Mouse (Mus musculus) skeletal muscle tissue, adult 2 months (tissue): Measurements from ENCODE around the gene Enkd1.

ENCODE experiments used
- DNase-seq: peaks from one replicate; pipeline ENCODE4 v3.0.0-alpha.2; 2012; ENCODE audit warnings: low read depth, low spot score

The Enkd1 gene

DNA sequence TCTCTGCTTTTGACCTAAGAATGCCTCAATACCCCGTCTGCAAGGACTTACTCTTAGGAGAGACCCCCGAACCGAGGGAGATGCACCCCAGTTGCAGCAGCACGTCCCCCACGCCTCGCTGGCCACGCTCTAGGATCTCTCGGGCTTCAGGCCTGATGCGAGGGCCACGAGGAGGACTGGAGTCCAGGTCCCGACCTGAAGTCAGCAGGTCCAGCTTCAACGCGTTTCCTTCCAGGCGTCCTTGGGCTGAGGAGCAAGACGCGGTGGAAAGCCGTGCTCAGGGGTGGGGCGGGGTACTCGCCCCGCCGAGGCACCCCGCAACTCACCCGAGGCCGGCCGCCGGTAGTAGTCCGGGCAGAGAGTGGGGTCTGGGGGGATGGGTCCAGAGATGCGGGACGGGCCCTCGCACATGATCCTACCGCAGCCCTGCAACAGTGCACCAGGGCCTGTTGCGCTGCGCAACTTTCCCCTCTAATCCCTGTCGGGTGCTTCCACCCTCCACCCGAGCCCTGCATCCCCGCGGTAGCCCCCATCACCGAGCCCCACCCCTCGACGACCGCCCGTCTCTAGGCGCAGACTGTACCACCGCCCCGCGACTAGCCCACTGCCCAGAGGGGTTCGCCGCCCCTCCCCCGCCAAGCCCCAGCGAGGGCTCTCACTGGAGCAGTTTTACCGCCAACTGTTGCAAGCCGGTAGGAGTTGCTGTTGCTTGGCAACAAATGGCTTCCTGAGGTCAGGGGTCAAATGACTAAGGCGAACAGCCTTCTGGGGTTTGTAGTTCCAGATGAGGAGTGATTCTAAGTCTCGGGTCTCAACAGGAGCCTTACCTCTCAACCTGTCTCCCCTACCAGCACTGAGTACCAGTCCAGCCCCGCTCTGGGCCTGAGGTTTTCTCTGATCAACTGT lies at the start of gene Enkd1, which contains the start of gene 4933405L10Rik:
Gene Enkd1 (minus strand): TSS at position 713 of the 906 bp plus-strand sequence.
Gene 4933405L10Rik (plus strand): TSS at position 158 of the 906 bp plus-strand sequence.
- DNase-seq: peak; percentile 80

- DNase-seq: no peak
Observed at GRCm38 (mm10) chr8:105754688-105755087, 46.7 kb upstream of the Enkd1 start.

DNA sequence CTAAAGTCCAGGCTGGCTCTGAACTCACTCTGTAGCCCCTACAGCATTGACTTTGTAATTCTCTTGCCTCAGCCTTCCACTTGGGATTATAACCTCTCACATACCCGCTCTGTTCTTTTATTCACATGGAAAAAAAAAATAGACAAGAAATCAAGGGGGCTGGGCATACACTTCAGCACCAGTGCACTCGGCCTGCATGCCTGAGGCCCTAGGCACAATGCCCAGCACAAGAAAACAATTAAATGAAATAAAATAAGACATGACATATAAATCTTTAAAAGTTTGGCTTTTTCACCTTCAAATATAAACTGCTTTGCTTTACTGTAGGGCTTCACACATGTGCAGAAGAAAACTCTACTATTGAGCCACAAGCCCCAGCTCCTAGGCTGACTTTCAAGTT lies 45.9 kb upstream of the Enkd1 start:
- no peak for DNase-seq

DNA sequence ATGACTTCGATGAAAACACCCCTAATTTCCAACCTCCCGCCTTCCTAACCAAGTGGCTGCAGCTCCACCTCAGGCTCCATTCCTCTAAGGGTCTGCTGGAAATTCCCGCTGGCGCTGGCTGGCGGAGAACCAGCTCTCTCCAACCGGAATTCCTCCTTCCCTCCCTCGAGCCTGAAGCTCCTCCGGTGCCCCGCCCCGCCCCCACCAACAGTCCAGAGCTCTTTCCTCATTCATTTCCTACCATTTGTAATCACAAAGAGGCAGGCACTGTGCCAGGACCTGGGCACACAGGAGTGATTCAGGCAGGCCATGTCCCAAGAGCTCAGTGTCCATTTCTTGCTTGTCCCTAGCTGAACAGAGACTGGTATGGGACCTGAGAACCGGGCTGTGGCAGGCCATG lies 42.6 kb upstream of the Enkd1 start:
- DNase-seq: peak; percentile 34

DNA sequence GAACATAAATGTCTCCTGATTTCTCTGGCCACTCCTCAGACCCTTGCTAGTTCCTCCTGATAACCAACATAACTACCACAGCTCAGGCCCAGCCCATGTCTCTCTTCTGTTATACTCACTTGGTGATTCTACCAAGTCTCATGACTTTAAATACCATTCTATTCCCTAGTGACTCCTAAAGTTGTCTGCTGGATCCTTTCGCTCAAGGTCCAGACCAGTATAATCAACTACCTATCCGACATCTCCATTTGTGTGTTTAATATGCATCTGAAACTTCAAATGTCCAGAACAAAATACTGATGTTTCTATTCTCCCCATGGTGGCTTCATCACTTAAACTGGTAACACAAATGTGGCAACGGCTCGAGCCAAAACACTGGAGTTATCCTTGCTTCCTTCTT lies 35.3 kb upstream of the Enkd1 start:
- DNase-seq: peak; percentile 39

DNA sequence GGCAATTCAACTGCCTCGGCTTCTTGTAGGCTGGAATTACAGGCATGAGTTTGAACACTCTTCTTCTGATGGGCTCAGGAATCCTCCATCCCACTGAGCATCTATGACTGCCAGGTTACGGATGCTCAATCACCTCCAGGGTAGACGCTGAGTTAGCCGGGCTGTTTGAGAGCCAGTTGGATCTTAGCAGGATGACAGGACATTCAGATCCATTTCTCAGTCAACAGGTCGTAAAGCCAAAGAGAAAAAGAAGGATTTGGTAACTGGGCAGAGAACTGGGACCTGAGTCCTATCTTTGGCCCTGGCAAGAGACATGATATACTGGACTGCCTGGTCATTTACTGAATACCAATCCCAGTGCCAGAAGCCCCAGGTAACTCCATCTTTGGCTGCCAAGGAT lies 31.2 kb upstream of the Enkd1 start:
- DNase-seq: peak; percentile 69

GRCm38 (mm10) chr8:105732186-105732585 lies 24.2 kb upstream of the Enkd1 start:
- no peak for DNase-seq

DNA sequence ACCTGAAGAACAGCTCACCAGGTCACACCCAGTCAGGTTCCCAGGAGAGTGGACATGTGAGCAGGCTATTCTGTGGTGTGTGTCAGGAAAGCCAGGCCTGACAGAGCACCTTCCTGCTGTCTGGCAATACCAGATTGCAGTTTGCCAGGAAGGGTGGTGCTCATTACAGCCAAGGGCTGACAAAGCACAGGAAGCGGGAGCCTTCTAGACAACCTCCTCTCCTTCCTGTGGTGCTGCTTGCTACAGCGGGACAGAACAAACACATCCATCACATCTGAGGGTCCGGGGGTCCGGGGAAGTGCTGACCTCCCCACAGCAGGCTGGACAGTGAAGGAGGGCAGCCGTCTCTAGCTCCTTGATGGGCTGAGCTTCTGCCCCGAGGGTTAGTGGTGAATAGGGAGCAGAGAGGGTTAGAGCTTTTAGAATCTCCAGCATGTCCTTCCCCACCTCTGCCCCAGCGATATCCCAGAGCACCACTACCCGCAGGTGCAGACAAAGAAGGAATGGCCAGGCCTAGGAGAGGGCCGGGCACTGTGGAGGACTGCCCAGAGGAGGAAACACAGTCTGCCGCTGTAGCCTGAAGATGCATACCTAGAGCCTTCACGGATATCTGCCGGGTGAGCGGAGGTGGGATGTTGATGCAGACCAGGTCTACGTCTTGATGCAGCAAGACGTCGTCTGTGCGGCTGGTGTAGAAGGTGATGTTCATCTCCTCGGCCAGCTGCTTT lies 19.6 kb upstream of the Enkd1 start:
- peak; percentile 34 for DNase-seq

- no peak for DNase-seq
Observed at GRCm38 (mm10) chr8:105725726-105726125, 17.7 kb upstream of the Enkd1 start.

DNA sequence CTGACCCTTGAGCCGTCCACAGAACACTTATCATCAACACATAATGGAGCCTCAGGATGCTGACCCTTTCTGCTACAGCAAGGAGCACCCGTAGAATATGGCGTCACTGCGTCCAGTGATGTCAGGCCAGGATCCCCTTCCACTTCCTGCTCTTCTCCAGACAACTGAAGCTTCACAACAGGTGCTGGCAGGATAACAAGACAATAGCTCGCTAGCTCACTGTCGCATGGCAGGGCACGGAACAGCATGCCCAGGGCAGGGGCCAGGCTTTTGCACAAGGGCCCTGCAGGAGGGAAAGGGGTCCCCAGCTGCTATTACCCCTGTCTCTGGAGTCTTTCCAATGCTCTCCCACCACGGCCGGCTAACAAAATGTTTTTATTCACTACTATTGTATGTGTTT lies 14.9 kb upstream of the Enkd1 start:
- no peak for DNase-seq

DNA sequence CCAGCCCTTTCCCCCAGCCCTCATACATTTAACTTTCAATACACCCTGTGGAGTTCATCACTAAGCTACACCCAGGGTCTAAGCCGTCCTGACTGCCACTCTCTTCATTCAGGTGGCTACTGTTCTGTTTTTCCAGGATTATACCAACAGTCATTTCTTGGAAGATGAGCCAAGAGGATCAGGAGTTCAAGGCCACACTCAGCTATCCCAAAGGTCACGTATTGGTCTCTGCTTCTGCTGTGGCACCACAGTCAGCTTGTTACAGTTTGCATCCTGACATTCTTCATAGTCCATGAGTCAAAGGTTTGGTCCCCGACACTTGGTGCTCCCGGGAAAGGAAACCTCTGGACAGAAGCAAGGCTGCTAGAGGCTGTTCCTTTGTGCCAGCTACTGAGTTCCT lies 11.6 kb upstream of the Enkd1 start:
- DNase-seq: no peak

- no peak for DNase-seq
Observed at GRCm38 (mm10) chr8:105716302-105716945, 8.4 kb upstream of the Enkd1 start.

DNA sequence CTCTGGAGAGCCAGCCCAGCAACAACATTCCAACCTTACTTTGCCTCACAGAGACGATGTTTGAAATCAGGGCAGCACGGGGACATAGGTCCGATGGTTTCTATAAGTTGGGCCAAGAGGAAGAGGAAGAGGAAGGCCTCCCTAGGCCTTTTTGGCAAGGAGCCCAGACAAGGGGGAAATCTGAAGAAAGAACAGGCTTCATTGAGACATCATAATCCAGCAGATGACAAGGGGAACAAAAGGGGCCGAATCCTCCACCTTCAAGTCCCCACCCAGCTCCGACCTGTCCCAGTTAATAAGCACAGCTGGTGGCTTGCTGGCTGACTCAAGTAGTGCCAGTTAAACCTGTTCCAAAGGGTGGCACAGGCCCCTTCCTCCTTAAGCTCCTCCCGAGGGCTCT lies 7.0 kb upstream of the Enkd1 start:
- no peak for DNase-seq

GRCm38 (mm10) chr8:105714139-105714538 lies 6.1 kb upstream of the Enkd1 start:
- DNase-seq: peak; percentile 82

- no peak for DNase-seq
Observed at GRCm38 (mm10) chr8:105712286-105712685, 4.3 kb upstream of the Enkd1 start.

- no peak for DNase-seq
Observed at GRCm38 (mm10) chr8:105709317-105709716, 1.3 kb upstream of the Enkd1 start.

GRCm38 (mm10) chr8:105708675-105709074 lies 665 bp upstream of the Enkd1 start:
- DNase-seq: no peak

- DNase-seq: no peak
Observed at GRCm38 (mm10) chr8:105706426-105706825, 1.6 kb downstream of the Enkd1 start.

DNA sequence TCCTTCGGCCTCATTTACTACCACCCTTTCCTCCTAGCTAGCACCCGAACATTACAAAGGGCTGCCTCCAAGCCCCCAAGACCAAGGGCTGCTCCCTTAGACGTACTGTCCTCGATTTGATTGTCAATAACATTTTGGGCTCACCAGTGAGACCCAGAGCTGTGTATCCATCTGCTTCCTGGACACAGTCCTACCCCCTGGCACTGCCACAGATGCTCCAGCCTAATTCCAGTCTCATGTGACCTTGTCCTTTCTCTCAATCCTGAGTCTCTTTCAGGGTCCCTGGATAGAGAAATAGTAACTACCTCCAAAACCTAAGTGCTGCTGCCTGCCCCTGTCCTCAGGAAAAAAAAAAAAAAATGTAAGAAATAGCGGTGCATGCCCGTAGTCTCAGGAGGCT lies 3.1 kb downstream of the Enkd1 start:
- no peak for DNase-seq

- no peak for DNase-seq
Observed at GRCm38 (mm10) chr8:105704146-105704812, 3.7 kb downstream of the Enkd1 start.

DNA sequence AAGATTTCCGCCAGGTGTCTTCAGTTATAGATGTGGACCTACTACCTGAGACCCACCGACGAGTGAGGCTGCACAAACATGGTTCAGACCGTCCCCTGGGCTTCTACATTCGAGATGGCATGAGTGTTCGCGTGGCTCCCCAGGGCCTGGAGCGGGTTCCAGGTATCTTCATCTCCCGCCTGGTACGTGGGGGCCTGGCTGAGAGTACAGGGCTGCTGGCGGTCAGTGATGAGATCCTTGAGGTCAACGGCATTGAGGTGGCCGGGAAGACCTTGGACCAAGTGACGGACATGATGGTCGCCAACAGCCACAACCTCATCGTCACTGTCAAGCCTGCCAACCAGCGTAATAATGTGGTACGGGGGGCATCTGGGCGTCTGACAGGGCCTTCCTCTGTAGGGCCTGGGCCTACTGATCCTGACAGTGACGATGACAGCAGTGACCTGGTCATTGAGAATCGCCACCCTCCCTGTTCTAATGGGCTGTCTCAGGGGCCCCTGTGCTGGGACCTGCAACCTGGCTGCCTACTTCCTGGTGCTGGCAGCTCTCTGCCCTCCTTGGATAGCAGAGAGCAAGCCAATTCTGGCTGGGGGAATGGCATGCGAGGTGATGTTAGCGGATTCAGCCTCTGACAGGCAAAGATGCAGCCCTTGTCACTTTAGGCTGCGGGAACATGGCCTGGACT lies 5.1 kb downstream of the Enkd1 start:
- DNase-seq: no peak
